Mouse (Mus musculus): ENCODE measurements around the gene Zdbf2. TPM values are rescaled to one million over a fixed set of nuclear protein-coding genes. Genes with fewer than 3 reads are reported as not detected.

Zdbf2 gene
- under 1 TPM; 0.29 to 0.41 TPM for total RNA-seq (2021)
- 0.04 and 0.23 TPM in 2 replicates for polyA plus RNA-seq (2012; rRNA removed)
- long read RNA-seq: 0 reads

DNA sequence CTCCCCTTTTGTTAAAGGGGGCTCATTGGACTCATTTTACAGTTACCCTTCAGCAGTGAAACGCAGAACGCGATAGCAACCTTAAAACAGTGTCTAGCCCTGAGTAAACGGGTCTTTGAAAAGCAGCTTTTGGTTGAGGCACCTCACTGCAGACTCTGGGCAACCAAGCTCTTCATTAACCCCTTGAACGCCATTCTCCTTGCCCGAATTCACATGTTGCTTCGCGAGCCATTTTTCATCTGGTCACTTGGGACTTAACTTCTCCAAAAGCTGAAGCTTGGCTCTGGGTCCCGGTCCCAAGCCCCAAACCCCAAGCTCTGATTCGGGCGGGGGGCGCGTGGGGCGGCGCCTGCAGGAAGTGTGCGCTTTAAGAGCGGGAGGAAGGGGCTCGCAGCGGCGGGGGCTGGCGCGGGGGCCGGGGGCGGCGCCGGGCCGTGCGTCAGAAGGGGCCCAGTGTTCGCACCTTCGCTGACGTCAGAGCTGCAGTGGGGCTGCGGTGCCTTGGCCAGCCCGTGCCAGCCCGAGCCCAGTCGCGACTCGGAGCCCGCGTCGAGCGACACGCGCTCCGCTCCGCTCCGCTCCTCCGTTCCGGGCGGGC lies at the start of gene Zdbf2:
Gene Zdbf2, plus strand, starts transcription at position 525 of the 598 bp plus-strand sequence.
- TF ChIP-seq EP300 (IDR thresholded peaks at IDR 0.05; ENCODE audit: insufficient read depth, low read depth, low read length) (no peak), CTCF (IDR thresholded peaks at IDR 0.05) (no peak), POLR2A (IDR thresholded peaks at IDR 0.05; ENCODE audit: insufficient read depth, low read depth, low read length) (no peak)
- no peak for DNase-seq
- H3K36me3 ChIP-seq (ENCODE audit: control insufficient read depth, insufficient read depth, low read length): no peaks in the 10 kb centered on the region
- intact Hi-C loops (cut with DNase I): loop anchor here (10.0 kb wide), 1 partner anchor 212 kb away; no protein-coding TSS in a partner anchor
- H3K27ac ChIP-seq: no peak within 1 kb of the TSS
- no peak within 1 kb of the TSS for H3K4me3 ChIP-seq
- H3K79me2 ChIP-seq (replicated peaks; ENCODE audit: control insufficient read depth, insufficient read depth, low read length): no peaks in the 10 kb centered on the region
- H3K9ac ChIP-seq (ENCODE audit: low read depth, low read length): 0 out of 2 replicates have a peak within 1 kb of the TSS, but pooled peaks have one; percentile 21
- H3K27me3 ChIP-seq (ENCODE audit: control insufficient read depth, insufficient read depth, low read length): peaks cover 20% of the 10 kb centered on the region
- 3% methylated on average over 49 of the region's 49 CpGs for WGBS
- no peaks in the 10 kb centered on the region for H3K4me1 ChIP-seq (ENCODE audit: control insufficient read depth, insufficient read depth, low read length)

DNA sequence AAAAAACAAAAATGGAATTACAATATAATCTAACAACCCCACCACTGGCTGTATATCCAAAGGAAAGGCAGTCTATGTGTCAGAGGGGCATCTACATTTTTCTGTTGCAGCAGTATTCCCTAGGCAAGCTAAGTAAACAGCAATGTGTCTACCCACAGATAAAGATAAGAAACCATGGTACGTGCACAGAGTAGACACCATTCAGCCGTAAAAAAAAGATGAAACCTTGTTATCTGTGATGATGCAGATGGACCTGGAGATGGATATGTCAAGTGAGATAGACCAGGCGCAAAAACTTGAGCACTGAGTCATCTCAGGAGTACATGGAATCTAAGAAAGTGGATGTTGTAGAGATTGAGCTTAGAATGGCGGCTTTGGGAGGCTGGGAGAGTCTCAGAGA lies 48.1 kb upstream of the Zdbf2 start:
- Histone ChIP-seq H3K9ac (ENCODE audit: low read depth, low read length) (no peak overlapping the region), H3K36me3 (ENCODE audit: control insufficient read depth, insufficient read depth, low read length) (no peaks in the 10 kb centered on the region), H3K27ac (no peak overlapping the region), H3K79me2 (replicated peaks; ENCODE audit: control insufficient read depth, insufficient read depth, low read length) (no peaks in the 10 kb centered on the region), H3K4me1 (ENCODE audit: control insufficient read depth, insufficient read depth, low read length) (no peaks in the 10 kb centered on the region), H3K4me3 (no peak overlapping the region), H3K27me3 (ENCODE audit: control insufficient read depth, insufficient read depth, low read length) (no peaks in the 10 kb centered on the region)
- intact Hi-C loops (cut with DNase I): no loop called here
- WGBS: 51% methylated on average over 4 of the region's 4 CpGs
- no peak for TF ChIP-seq POLR2A (IDR thresholded peaks at IDR 0.05; ENCODE audit: insufficient read depth, low read depth, low read length)
- TF ChIP-seq CTCF (IDR thresholded peaks at IDR 0.05): no peak
- TF ChIP-seq EP300 (IDR thresholded peaks at IDR 0.05; ENCODE audit: insufficient read depth, low read depth, low read length): no peak
- DNase-seq: no peak

DNA sequence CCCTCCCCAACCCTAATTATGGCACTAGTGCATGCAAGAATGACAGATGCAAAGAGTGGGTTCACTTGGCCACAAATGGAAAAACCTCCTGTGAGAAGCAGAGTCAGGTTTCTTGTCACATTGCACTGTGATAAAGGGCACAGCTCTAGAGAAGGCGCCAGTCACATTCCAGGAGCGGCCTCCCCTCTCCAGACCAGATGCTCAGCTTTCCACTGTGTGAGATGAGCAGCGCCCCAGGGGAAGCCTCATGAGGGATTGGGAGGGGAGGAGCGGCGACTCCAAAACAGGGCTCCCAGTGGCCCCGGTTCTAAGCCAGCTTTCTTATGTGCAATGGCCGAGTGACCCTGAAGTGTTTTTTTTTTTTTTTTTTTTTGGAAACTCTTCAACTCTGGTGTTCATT lies 47.2 kb upstream of the Zdbf2 start:
- no peaks in the 10 kb centered on the region for H3K27me3 ChIP-seq (ENCODE audit: control insufficient read depth, insufficient read depth, low read length)
- DNase-seq: no peak
- no peaks in the 10 kb centered on the region for H3K4me1 ChIP-seq (ENCODE audit: control insufficient read depth, insufficient read depth, low read length)
- intact Hi-C loops (cut with DNase I): no loop called here
- H3K9ac ChIP-seq (ENCODE audit: low read depth, low read length): no peak overlapping the region
- TF ChIP-seq POLR2A (IDR thresholded peaks at IDR 0.05; ENCODE audit: insufficient read depth, low read depth, low read length) (no peak), EP300 (IDR thresholded peaks at IDR 0.05; ENCODE audit: insufficient read depth, low read depth, low read length) (no peak), CTCF (IDR thresholded peaks at IDR 0.05) (no peak)
- H3K79me2 ChIP-seq (replicated peaks; ENCODE audit: control insufficient read depth, insufficient read depth, low read length): no peaks in the 10 kb centered on the region
- WGBS: 17% methylated on average over 7 of the region's 7 CpGs
- no peak overlapping the region for H3K4me3 ChIP-seq
- no peaks in the 10 kb centered on the region for H3K36me3 ChIP-seq (ENCODE audit: control insufficient read depth, insufficient read depth, low read length)
- no peak overlapping the region for H3K27ac ChIP-seq

DNA sequence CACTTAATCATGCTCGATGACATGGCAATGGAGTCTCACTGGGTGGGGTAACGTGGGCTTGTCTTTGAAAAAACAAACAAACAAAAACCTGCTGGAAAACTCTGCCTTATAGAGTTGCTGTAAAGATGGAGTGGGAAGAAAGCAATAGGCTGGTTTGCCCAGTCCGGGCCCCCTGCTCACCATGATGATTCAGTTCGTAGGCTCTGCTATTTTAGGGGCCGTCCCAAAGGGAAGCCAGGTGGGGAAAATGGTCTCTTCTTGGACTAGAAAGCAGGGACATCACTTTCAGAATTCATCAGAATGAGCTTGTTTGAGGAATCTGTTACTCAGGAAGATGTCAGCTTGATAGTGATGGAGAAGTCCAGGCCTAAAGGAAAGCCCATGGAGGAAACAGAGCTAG lies 45.8 kb upstream of the Zdbf2 start:
- Histone ChIP-seq H3K9ac (ENCODE audit: low read depth, low read length) (no peak overlapping the region), H3K36me3 (ENCODE audit: control insufficient read depth, insufficient read depth, low read length) (no peaks in the 10 kb centered on the region), H3K27ac (no peak overlapping the region), H3K4me3 (no peak overlapping the region), H3K79me2 (replicated peaks; ENCODE audit: control insufficient read depth, insufficient read depth, low read length) (no peaks in the 10 kb centered on the region), H3K27me3 (ENCODE audit: control insufficient read depth, insufficient read depth, low read length) (no peaks in the 10 kb centered on the region), H3K4me1 (ENCODE audit: control insufficient read depth, insufficient read depth, low read length) (no peaks in the 10 kb centered on the region)
- DNase-seq: no peak
- intact Hi-C loops (cut with DNase I): no loop called here
- no peak for TF ChIP-seq CTCF (IDR thresholded peaks at IDR 0.05)
- TF ChIP-seq EP300 (IDR thresholded peaks at IDR 0.05; ENCODE audit: insufficient read depth, low read depth, low read length): no peak
- no peak for TF ChIP-seq POLR2A (IDR thresholded peaks at IDR 0.05; ENCODE audit: insufficient read depth, low read depth, low read length)
- WGBS: 80% methylated on average over 5 of the region's 5 CpGs

DNA sequence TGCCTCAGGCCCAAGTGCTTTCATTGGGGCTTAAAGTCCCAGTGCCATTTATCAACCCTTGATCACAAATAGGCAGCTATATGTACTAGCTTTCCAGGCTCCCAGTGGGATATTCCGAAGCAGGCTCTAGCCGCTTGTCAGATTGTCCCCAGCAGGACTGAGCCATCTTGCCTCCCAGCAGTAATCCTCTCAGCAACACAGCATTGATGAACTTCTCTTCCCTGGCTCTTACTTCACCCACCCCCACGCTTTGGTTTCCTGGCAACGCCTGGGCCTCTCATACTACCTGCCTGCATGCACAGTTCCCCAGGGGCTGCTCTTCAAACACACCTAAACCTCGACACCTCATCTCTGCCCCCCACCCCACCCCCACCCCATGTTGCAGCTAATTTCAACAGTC lies 35.7 kb upstream of the Zdbf2 start:
- Histone ChIP-seq H3K27me3 (ENCODE audit: control insufficient read depth, insufficient read depth, low read length) (no peaks in the 10 kb centered on the region), H3K9ac (ENCODE audit: low read depth, low read length) (no peak overlapping the region), H3K79me2 (replicated peaks; ENCODE audit: control insufficient read depth, insufficient read depth, low read length) (no peaks in the 10 kb centered on the region), H3K36me3 (ENCODE audit: control insufficient read depth, insufficient read depth, low read length) (no peaks in the 10 kb centered on the region), H3K4me1 (ENCODE audit: control insufficient read depth, insufficient read depth, low read length) (no peaks in the 10 kb centered on the region; the same call in 1 of the 2 replicates), H3K4me3 (no peak overlapping the region), H3K27ac (no peak overlapping the region)
- no peak for DNase-seq
- TF ChIP-seq EP300 (IDR thresholded peaks at IDR 0.05; ENCODE audit: insufficient read depth, low read depth, low read length) (no peak), POLR2A (IDR thresholded peaks at IDR 0.05; ENCODE audit: insufficient read depth, low read depth, low read length) (no peak), CTCF (IDR thresholded peaks at IDR 0.05) (no peak)
- intact Hi-C loops (cut with DNase I): loop anchor here (5.0 kb wide), 1 partner anchor 55 kb away; no protein-coding TSS in a partner anchor
- WGBS: 41% methylated on average over 5 of the region's 5 CpGs

DNA sequence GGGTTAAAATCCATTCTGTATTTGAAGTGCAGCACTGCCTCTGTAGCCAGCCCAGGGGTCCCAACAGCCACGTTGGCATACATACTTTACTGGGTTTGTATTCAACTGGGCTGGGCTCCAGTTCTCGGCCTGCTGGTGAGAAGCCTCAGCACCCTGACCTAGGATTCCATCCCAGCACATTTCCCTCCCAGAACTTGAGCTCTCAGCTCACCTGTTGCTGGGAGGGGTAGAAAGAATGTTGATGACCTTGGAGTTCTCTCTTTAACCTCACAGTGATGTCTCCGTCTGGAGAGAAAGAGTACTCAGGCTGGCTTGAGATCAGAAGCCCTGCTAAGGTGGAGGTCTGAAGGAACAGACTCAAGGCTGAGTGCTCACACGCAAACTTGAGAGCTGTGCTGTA lies 33.8 kb upstream of the Zdbf2 start:
- Histone ChIP-seq H3K27ac (no peak overlapping the region), H3K27me3 (ENCODE audit: control insufficient read depth, insufficient read depth, low read length) (no peaks in the 10 kb centered on the region), H3K4me3 (no peak overlapping the region), H3K79me2 (replicated peaks; ENCODE audit: control insufficient read depth, insufficient read depth, low read length) (no peaks in the 10 kb centered on the region), H3K9ac (ENCODE audit: low read depth, low read length) (no peak overlapping the region), H3K36me3 (ENCODE audit: control insufficient read depth, insufficient read depth, low read length) (no peaks in the 10 kb centered on the region), H3K4me1 (ENCODE audit: control insufficient read depth, insufficient read depth, low read length) (no peaks in the 10 kb centered on the region; the same call in 1 of the 2 replicates)
- 62% methylated on average over 4 of the region's 4 CpGs for WGBS
- intact Hi-C loops (cut with DNase I): loop anchor here (5.0 kb wide), 1 partner anchor 57 kb away; no protein-coding TSS in a partner anchor
- DNase-seq: no peak
- TF ChIP-seq CTCF (IDR thresholded peaks at IDR 0.05): no peak
- TF ChIP-seq POLR2A (IDR thresholded peaks at IDR 0.05; ENCODE audit: insufficient read depth, low read depth, low read length): no peak
- no peak for TF ChIP-seq EP300 (IDR thresholded peaks at IDR 0.05; ENCODE audit: insufficient read depth, low read depth, low read length)

Data from heart, adult 2 months (tissue).